ENCODE assay signal across 8 mouse cellular contexts in genomic region chr4:148159544-148160435, GRCm38 (mm10). TPM values are rescaled to one million over a fixed set of nuclear protein-coding genes. Genes with fewer than 3 reads are reported as not detected.
DNase-seq lines count a peak whose midpoint lies in the region; ATAC-seq and TF ChIP-seq lines count a peak whose summit lies in the region.

No protein-coding gene starts in this region.

- TF ChIP-seq POLR2A in MEL (IDR thresholded peaks at IDR 0.05; ENCODE audit: control insufficient read depth in 1 of 2, insufficient read depth in 1 of 2, low read depth in 1 of 2, low read length in 2 of 2, poor library complexity in 1 of 2): peak; percentile 25 to 28; a peak in 1 of 4 replicates

- WGBS in lung, postnatal 0 days: under 1% methylated on average over 44 of the region's 55 CpGs

- H3K79me2 ChIP-seq in MEL (ENCODE audit: control insufficient read depth, insufficient read depth, low read length, poor library complexity): no peaks in the 10 kb centered on the region; the same call in 1 of the 2 replicates

- H3K36me3 ChIP-seq in MEL (ENCODE audit: control insufficient read depth in 1 of 2, insufficient read depth in 2 of 2, low read length in 2 of 2): no peaks in the 10 kb centered on the region
- H3K36me3 ChIP-seq in lung, postnatal 0 days (ENCODE audit: insufficient read depth, low read length): no peaks in the 10 kb centered on the region

- peak overlapping the region; percentile 77 for H3K9ac ChIP-seq in MEL (ENCODE audit: control insufficient read depth, low read depth, low read length, poor library complexity, severe bottlenecking)
- H3K9ac ChIP-seq in lung, postnatal 0 days (replicated peaks; ENCODE audit: low read depth): peak overlapping the region; percentile 44

- TF ChIP-seq CTCF in MEL (IDR thresholded peaks at IDR 0.05 in 2 of 3, conservative IDR thresholded peaks at IDR 0.05 in 1 of 3; ENCODE audit: control insufficient read depth in 1 of 3, insufficient read depth in 1 of 3, low read depth in 2 of 3, low read length in 3 of 3, poor library complexity in 1 of 3, severe bottlenecking in 1 of 3): no peak
- peak; percentile 49 for TF ChIP-seq CTCF in lung, postnatal 0 days (IDR thresholded peaks at IDR 0.05)

- H3K9me3 ChIP-seq in MEL (replicated peaks; ENCODE audit: insufficient read depth, low read length): no peaks in the 10 kb centered on the region
- H3K9me3 ChIP-seq in lung, postnatal 0 days (ENCODE audit: low read length): no peaks in the 10 kb centered on the region

- no peak overlapping the region for H3K27ac ChIP-seq in MEL (ENCODE audit: control insufficient read depth, low read depth, low read length)
- peak overlapping the region; percentile 74 for H3K27ac ChIP-seq in lung, postnatal 0 days (ENCODE audit: low read length)

- peak; percentile 95 for DNase-seq in MEL (ENCODE audit: low read depth, low spot score)
- peak; percentile 97 for DNase-seq in cerebellum, adult 8-10 months
- DNase-seq in forelimb bud, embryonic 11.5 days (ENCODE audit: low read depth, low spot score): peak; percentile 74
- DNase-seq in layer of hippocampus, adult 9-11 months: peak; percentile 99
- peak; percentile 96 for DNase-seq in lung, postnatal 0 days (ENCODE audit: low spot score)
- peak; percentile 81 for DNase-seq in ovary, postnatal 14 days (ENCODE audit: low spot score)
- DNase-seq in thymus, postnatal 14 days: peak; percentile 93

- H3K4me1 ChIP-seq in MEL (ENCODE audit: control insufficient read depth in 1 of 2, insufficient read depth in 2 of 2, low read length in 2 of 2): peaks cover 0 to 3% of the 10 kb centered on the region in 2 experiments; a peak in 2 of 4 replicates
- H3K4me1 ChIP-seq in lung, postnatal 0 days (ENCODE audit: insufficient read depth, low read depth, low read length): peaks cover 6% of the 10 kb centered on the region; the same call in 1 of the 2 replicates

- TF ChIP-seq EP300 in MEL (IDR thresholded peaks at IDR 0.05; ENCODE audit: low read depth in 1 of 2, low read length in 2 of 2): no peak
- TF ChIP-seq EP300 in lung, postnatal 0 days (IDR thresholded peaks at IDR 0.05): no peak

- H3K4me3 ChIP-seq in MEL (ENCODE audit: control insufficient read depth in 1 of 2, insufficient read depth in 1 of 2, low read depth in 2 of 2, low read length in 2 of 2): peak overlapping the region; percentile 80 to 93
- H3K4me3 ChIP-seq in lung, postnatal 0 days (ENCODE audit: low read depth, low read length): peak overlapping the region; percentile 53

- peak overlapping the region; percentile 97 for H3K4me2 ChIP-seq in lung, postnatal 0 days (replicated peaks; ENCODE audit: low read depth, low read length)

- TF ChIP-seq RAD21 in MEL (IDR thresholded peaks at IDR 0.05; ENCODE audit: low read depth, low read length): no peak

- no peaks in the 10 kb centered on the region; a peak in 1 of 4 replicates for H3K27me3 ChIP-seq in MEL (ENCODE audit: control insufficient read depth in 1 of 2, insufficient read depth in 2 of 2, low read length in 2 of 2)
- peaks cover 31% of the 10 kb centered on the region for H3K27me3 ChIP-seq in lung, postnatal 0 days (replicated peaks; ENCODE audit: insufficient read depth, low read length)

- ATAC-seq in hematopoietic stem cell, adult 5-6 weeks (replicated peaks in 1 of 2; ENCODE audit: insufficient read depth in 1 of 2, low FRiP score in 2 of 2, low TSS enrichment in 1 of 2, low read depth in 1 of 2, poor library complexity in 2 of 2, severe bottlenecking in 2 of 2): peak; percentile 77 to 80
- ATAC-seq in lung, postnatal 0 days: peak; percentile 91

TF ChIP-seq in MEL, 35 proteins besides CTCF, POLR2A, EP300 and RAD21:
- no peak for TF ChIP-seq ETS1 (IDR thresholded peaks at IDR 0.05; ENCODE audit: low read depth, low read length)
- TF ChIP-seq MAFK (IDR thresholded peaks at IDR 0.05; ENCODE audit: borderline replicate concordance, low read depth, low read length): no peak
- TF ChIP-seq TAL1 (IDR thresholded peaks at IDR 0.05; ENCODE audit: low read length): no peak
- no peak for TF ChIP-seq MAX (IDR thresholded peaks at IDR 0.05; ENCODE audit: low read length)
- TF ChIP-seq RCOR1 (IDR thresholded peaks at IDR 0.05; ENCODE audit: low read depth, low read length): no peak
- TF ChIP-seq ZC3H11A (IDR thresholded peaks at IDR 0.05; ENCODE audit: low read depth, low read length): no peak
- no peak for TF ChIP-seq TBP (IDR thresholded peaks at IDR 0.05; ENCODE audit: low read depth, low read length)
- peak; percentile 62 for TF ChIP-seq MAZ (IDR thresholded peaks at IDR 0.05; ENCODE audit: low read depth, low read length)
- TF ChIP-seq UBTF (IDR thresholded peaks at IDR 0.05; ENCODE audit: borderline replicate concordance, insufficient read depth, low read depth, low read length): no peak
- no peak for TF ChIP-seq GABPA (IDR thresholded peaks at IDR 0.05; ENCODE audit: low read depth, low read length)
- no peak for TF ChIP-seq BHLHE40 (IDR thresholded peaks at IDR 0.05; ENCODE audit: borderline replicate concordance, low read depth, low read length)
- TF ChIP-seq ZKSCAN1 (IDR thresholded peaks at IDR 0.05; ENCODE audit: low read depth, low read length): no peak
- TF ChIP-seq MYC (IDR thresholded peaks at IDR 0.05; ENCODE audit: low read depth, low read length): no peak
- TF ChIP-seq ELF1 (IDR thresholded peaks at IDR 0.05; ENCODE audit: low read depth, low read length): no peak
- no peak for TF ChIP-seq POLR2AphosphoS2 (IDR thresholded peaks at IDR 0.05; ENCODE audit: low read length)
- no peak for TF ChIP-seq TCF12 (IDR thresholded peaks at IDR 0.05; ENCODE audit: low read depth, low read length)
- TF ChIP-seq ZNF384 (IDR thresholded peaks at IDR 0.05; ENCODE audit: low read depth, low read length): no peak
- TF ChIP-seq MYB (IDR thresholded peaks at IDR 0.05; ENCODE audit: low read depth, low read length): no peak
- TF ChIP-seq POLR2AphosphoS5 (IDR thresholded peaks at IDR 0.05; ENCODE audit: borderline replicate concordance, low read depth, low read length): no peak
- peak; percentile 52 for TF ChIP-seq SIN3A (IDR thresholded peaks at IDR 0.05; ENCODE audit: low read length)
- TF ChIP-seq MEF2A (IDR thresholded peaks at IDR 0.05; ENCODE audit: extremely low read depth, insufficient replicate concordance, low read depth, low read length, poor library complexity, severe bottlenecking): no peak
- peak; percentile 33; the same call in 1 of the 2 replicates for TF ChIP-seq HCFC1 (IDR thresholded peaks at IDR 0.05; ENCODE audit: low read depth, low read length)
- TF ChIP-seq USF2 (IDR thresholded peaks at IDR 0.05; ENCODE audit: borderline replicate concordance in 1 of 2, insufficient read depth in 1 of 2, low read depth in 1 of 2, low read length in 2 of 2): no peak
- TF ChIP-seq NELFE (IDR thresholded peaks at IDR 0.05; ENCODE audit: low read depth, low read length): peak; percentile 43
- TF ChIP-seq E2F4 (IDR thresholded peaks at IDR 0.05; ENCODE audit: borderline replicate concordance, low read depth, low read length): no peak
- peak; percentile 37; the same call in 1 of the 2 replicates for TF ChIP-seq NRF1 (IDR thresholded peaks at IDR 0.05; ENCODE audit: insufficient read depth, low read depth, low read length, poor library complexity, severe bottlenecking)
- TF ChIP-seq JUND (IDR thresholded peaks at IDR 0.05; ENCODE audit: low read depth, low read length): no peak
- no peak for TF ChIP-seq ZMIZ1 (IDR thresholded peaks at IDR 0.05; ENCODE audit: low read depth, low read length)
- TF ChIP-seq KAT2A (conservative IDR thresholded peaks at IDR 0.05; ENCODE audit: low read depth, low read length): no peak

RNA-seq across cellular contexts. Expression of gene Fbxo44, which starts 0.5 kb away (rescaled TPM):
- 2.3 and 3.2 TPM in 2 replicates for total RNA-seq in MEL (2012; rRNA removed)
- polyA plus RNA-seq in MEL (2012; ENCODE audit: insufficient read depth in 1 of 2, insufficient read length in 2 of 2, low read depth in 1 of 2, low replicate concordance in 2 of 2, missing spikeins in 1 of 2): 1 to 10 TPM in 1 of 2 experiments, not detected in 1; 6.2 TPM
- 3.9 and 4.1 TPM in 2 replicates for total RNA-seq in hematopoietic stem cell, adult 5-6 weeks (2017)
- polyA plus RNA-seq in lung, postnatal 0 days (2015; fragmentation: Nextera tagmentation; extraction: Ambion mirVana): 7.1 and 8.4 TPM in 2 replicates

RNA-seq across cellular contexts. Expression of gene Fbxo2, which starts 0.6 kb away (rescaled TPM):
- 0.35 and 0.46 TPM in 2 replicates for total RNA-seq in MEL (2012; rRNA removed)
- 1 to 10 TPM in 1 of 2 experiments, not detected in 1; 2.7 TPM for polyA plus RNA-seq in MEL (2012; ENCODE audit: insufficient read depth in 1 of 2, insufficient read length in 2 of 2, low read depth in 1 of 2, low replicate concordance in 2 of 2, missing spikeins in 1 of 2)
- total RNA-seq in hematopoietic stem cell, adult 5-6 weeks (2017): not detected in 2 replicates
- 0.42 and 0.66 TPM in 2 replicates for polyA plus RNA-seq in lung, postnatal 0 days (2015; fragmentation: Nextera tagmentation; extraction: Ambion mirVana)

RNA-seq across cellular contexts. Expression of gene Fbxo6, which starts 7.8 kb away (rescaled TPM):
- 35.1 and 37.3 TPM in 2 replicates for total RNA-seq in MEL (2012; rRNA removed)
- polyA plus RNA-seq in MEL (2012; ENCODE audit: insufficient read depth in 1 of 2, insufficient read length in 2 of 2, low read depth in 1 of 2, low replicate concordance in 2 of 2, missing spikeins in 1 of 2): 10 to 100 TPM in 1 of 2 experiments, not detected in 1; 62.6 TPM
- 6.2 and 13.1 TPM in 2 replicates for total RNA-seq in hematopoietic stem cell, adult 5-6 weeks (2017)
- polyA plus RNA-seq in lung, postnatal 0 days (2015; fragmentation: Nextera tagmentation; extraction: Ambion mirVana): 53.1 and 58.5 TPM in 2 replicates

RNA-seq across cellular contexts. Expression of gene Draxin, which starts 29.3 kb away (rescaled TPM):
- total RNA-seq in MEL (2012; rRNA removed): 0.03 and 0.08 TPM in 2 replicates
- under 1 TPM in 1 of 2 experiments, not detected in 1; 0.17 TPM for polyA plus RNA-seq in MEL (2012; ENCODE audit: insufficient read depth in 1 of 2, insufficient read length in 2 of 2, low read depth in 1 of 2, low replicate concordance in 2 of 2, missing spikeins in 1 of 2)
- not detected in 2 replicates for total RNA-seq in hematopoietic stem cell, adult 5-6 weeks (2017)
- polyA plus RNA-seq in lung, postnatal 0 days (2015; fragmentation: Nextera tagmentation; extraction: Ambion mirVana): 0.06 TPM in 2 replicates

RNA-seq across cellular contexts. Expression of gene Mad2l2, which starts 29.6 kb away (rescaled TPM):
- 28.4 and 28.6 TPM in 2 replicates for total RNA-seq in MEL (2012; rRNA removed)
- polyA plus RNA-seq in MEL (2012; ENCODE audit: insufficient read depth in 1 of 2, insufficient read length in 2 of 2, low read depth in 1 of 2, low replicate concordance in 2 of 2, missing spikeins in 1 of 2): 10 to 100 TPM in 1 of 2 experiments, not detected in 1; 44.8 TPM
- total RNA-seq in hematopoietic stem cell, adult 5-6 weeks (2017): 4.1 and 10.3 TPM in 2 replicates
- polyA plus RNA-seq in lung, postnatal 0 days (2015; fragmentation: Nextera tagmentation; extraction: Ambion mirVana): 35.2 and 35.7 TPM in 2 replicates
